Mouse (Mus musculus): ENCODE results near the gene Idh2.

GRCm38 (mm10) chr7:80130344-80131055 is 15.3 kb upstream of the Idh2 start:
- TF ChIP-seq CTCF (IDR thresholded peaks at IDR 0.05; ENCODE audit: control insufficient read depth, insufficient read depth, low read length) (no peak), POLR2A (IDR thresholded peaks at IDR 0.05; ENCODE audit: borderline replicate concordance, control insufficient read depth, low read depth, low read length) (no peak)
